Comparison of ENCODE assay signal across 14 mouse cellular contexts in genomic region chr5:106191141-106191540, GRCm38 (mm10).
"Had no signal": no experiment of that assay in that cellular context is flagged by ENCODE, and none has a peak within 500 bp of the region (broad histone marks: within the 10 kb centered on the region; RNA-seq: fewer than 3 reads in every experiment).

No protein-coding gene starts in this region.

- H3K27me3 ChIP-seq: midbrain, embryonic 12.5 days; neural tube, embryonic 12.5 days had no signal

- H3K4me3 ChIP-seq: midbrain, embryonic 10.5 days; midbrain, embryonic 12.5 days; neural tube, embryonic 12.5 days had no signal

- H3K36me3 ChIP-seq: midbrain, embryonic 10.5 days; midbrain, embryonic 12.5 days; neural tube, embryonic 12.5 days had no signal

- DNase-seq: lung, adult 18-20 months; lung, embryonic 14.5 days; lung, postnatal 10 days; lung, postnatal 4 days; midbrain, embryonic 14.5 days; right cerebral cortex, postnatal 14 days; right cerebral cortex, postnatal 4 days; spleen, adult 18-20 months; thymus, adult 18-20 months; thymus, postnatal 14 days; thymus, postnatal 36 days had no signal

- H3K4me2 ChIP-seq: lung, embryonic 14.5 days; midbrain, embryonic 12.5 days; neural tube, embryonic 12.5 days had no signal

- H3K9ac ChIP-seq: lung, embryonic 14.5 days; midbrain, embryonic 12.5 days; neural tube, embryonic 12.5 days had no signal

- H3K9me3 ChIP-seq: midbrain, embryonic 10.5 days; midbrain, embryonic 12.5 days had no signal

- H3K27ac ChIP-seq: midbrain, embryonic 10.5 days; midbrain, embryonic 12.5 days; neural tube, embryonic 12.5 days had no signal

- H3K4me1 ChIP-seq: midbrain, embryonic 10.5 days; midbrain, embryonic 12.5 days; neural tube, embryonic 12.5 days had no signal
